Mouse (Mus musculus): ENCODE results near the gene Mei1. TPM values are rescaled to one million over a fixed set of nuclear protein-coding genes. Genes with fewer than 3 reads are reported as not detected.
A peak's percentile ranks its signal among the peaks of the same experiment; 100 is the strongest.

Gene Mei1
- polyA plus RNA-seq, 1 experiment from 2014 or later: not detected

DNA sequence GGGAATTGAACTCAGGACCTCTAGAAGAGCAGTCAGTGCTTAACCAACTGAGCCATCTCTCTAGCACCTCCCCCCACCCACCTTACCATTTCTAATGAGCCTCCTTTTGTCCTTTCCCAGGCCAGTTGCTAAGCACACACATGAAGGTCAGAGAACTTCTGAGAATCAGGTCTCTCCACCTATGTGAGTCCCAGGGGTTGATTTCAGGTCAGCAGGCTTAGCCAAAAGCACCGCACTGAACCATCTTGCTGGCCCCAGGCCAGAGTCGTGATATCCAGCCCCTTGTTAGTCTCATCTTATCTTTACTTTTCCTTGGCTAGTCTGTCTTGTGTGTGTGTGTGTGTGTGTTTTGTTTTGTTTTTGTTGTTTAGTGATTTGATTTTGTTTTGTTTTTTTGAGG lies 75.6 kb downstream of the Mei1 start:
- Histone ChIP-seq H3K36me3 (peaks cover 4% of the 10 kb centered on the region; the same call in 1 of the 2 replicates), H3K27ac (replicated peaks) (peak overlapping the region; percentile 99), H3K4me3 (no peak overlapping the region), H3K9ac (replicated peaks) (no peak overlapping the region), H3K9me3 (no peaks in the 10 kb centered on the region), H3K4me1 (peaks cover 46% of the 10 kb centered on the region), H3K4me2 (replicated peaks) (no peak overlapping the region), H3K27me3 (no peaks in the 10 kb centered on the region)
- ATAC-seq (replicated peaks): no peak
- 44% methylated on average over 2 of the region's 2 CpGs for WGBS

DNA sequence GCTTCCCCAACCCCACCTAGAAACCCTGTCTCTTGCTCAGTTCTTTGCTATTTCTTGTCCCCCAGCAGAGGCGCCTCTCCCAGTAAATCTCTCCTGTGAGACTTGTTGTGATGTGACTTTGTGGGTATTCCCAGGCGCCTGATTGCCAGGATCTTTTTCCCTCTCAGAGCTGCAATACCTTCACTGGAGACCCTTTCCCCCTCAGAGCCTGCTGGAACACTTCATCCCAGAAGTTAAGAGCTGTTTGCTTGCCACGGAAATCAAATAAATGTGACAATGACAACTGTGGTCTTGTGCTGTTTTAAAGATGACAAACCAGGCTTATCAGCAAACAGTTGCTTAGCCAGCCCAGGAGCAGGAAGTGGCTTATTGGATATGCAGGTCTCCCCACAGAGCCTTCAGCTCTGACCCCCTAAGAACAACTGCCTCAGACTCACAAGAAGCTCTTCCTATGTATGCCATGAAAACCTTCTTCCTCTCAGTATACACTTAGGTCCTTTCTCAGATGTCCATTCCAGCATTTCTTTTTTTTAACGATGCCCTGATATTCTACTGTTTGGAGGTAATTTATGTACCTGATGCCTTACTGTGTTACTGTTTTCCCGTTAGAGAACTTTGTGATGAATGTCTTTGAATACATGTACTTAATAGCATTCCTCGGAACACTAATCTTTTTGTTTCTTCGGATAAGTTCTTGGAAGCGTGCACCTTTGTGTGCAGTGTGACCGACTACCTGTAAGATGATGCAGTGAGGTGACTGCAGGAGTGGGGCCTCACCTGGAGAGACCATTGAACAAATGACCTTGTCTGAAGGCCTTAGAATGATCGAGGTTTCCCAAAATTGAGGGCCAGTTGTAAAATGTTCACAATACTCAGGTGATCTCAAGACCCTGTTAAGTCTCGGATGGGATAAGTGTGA lies 76.3 kb downstream of the Mei1 start:
- Histone ChIP-seq H3K36me3 (peaks cover 2% of the 10 kb centered on the region; the same call in 1 of the 2 replicates), H3K4me3 (peak overlapping the region; percentile 66), H3K9me3 (no peaks in the 10 kb centered on the region), H3K9ac (replicated peaks) (peak overlapping the region; percentile 36), H3K27me3 (no peaks in the 10 kb centered on the region), H3K4me2 (replicated peaks) (peak overlapping the region; percentile 49), H3K4me1 (peaks cover 53% of the 10 kb centered on the region), H3K27ac (replicated peaks) (peak overlapping the region; percentile 99)
- 7% methylated on average over 11 of the region's 11 CpGs for WGBS
- ATAC-seq (replicated peaks): no peak

DNA sequence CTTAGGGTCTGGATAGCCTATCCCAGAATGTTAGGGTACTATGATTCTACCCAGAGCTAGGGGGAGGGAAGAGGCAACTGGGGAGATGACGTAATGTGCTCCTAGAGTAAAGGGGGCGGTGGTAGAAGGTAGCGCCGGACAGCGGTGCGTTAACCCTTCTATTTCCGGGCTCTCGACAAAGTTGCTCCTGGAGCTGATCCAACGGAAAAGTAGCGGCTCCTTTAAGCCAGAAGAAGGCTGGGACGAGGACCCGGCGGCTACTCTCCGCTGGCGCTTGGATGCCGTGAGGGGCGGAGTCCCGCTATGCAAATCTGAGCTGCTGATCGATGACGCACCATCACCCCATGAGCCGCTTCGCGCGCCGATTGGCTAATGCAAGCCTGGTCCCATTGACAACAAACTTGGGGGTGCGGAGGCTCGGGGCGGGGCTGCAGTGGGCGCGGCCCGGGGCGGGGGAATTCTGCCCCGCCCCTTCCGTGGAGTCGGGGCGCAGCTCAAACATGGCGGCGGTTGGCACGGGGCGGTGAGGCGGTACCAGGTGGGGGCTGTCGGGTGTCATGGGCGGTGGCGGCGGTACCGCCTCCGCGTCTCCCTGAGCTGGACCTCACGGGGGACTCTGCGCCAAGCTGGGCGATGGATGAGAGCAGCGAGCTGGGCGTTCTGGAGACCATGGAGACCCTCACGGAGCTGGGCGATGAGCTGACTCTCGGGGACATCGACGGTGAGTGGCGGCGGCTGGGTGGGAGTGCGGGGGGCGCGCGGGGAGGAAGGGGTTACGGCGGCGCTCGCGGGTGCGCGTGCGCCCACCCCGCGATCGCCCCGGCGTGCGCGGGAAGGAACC lies 77.2 kb downstream of the Mei1 start, which contains the start of gene Srebf2:
Srebf2 (plus strand) TSS at position 412 of the 841 bp plus-strand sequence.
- Histone ChIP-seq H3K4me3 (peak within 1 kb of the TSS; percentile 66), H3K9ac (replicated peaks) (peak within 1 kb of the TSS; percentile 71), H3K36me3 (no peaks in the 10 kb centered on the region), H3K4me1 (peaks cover 60% of the 10 kb centered on the region), H3K27ac (replicated peaks) (peak within 1 kb of the TSS; percentile 99), H3K27me3 (no peaks in the 10 kb centered on the region), H3K4me2 (replicated peaks) (peak within 1 kb of the TSS; percentile 78), H3K9me3 (no peaks in the 10 kb centered on the region)
- WGBS: under 1% methylated on average over 78 of the region's 79 CpGs
- ATAC-seq (replicated peaks): peak; percentile 98

DNA sequence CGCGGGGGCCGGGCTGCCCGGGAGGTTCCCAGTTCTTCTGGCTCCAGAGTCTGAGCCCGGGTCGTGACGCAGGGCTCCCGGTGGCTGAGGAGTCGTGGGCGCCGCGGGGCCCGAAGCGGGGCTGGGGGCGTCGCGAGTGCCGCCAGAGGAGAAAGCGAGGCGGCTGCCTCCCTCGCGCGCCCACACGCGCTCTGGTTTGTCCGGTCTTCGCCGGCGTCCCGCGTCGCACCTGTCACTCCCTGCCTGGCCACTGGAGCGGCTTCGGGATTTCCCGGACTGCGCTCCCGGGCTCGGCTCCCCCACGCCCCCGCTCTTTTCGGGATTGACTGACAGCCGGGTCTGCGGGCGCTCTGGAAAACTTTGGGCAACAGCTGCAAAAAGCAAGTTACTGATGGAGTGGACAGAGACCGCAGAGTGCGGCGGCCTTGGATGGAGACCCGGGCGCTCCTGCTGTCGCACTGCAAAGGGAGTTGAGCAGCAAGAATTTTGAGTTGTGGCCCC lies 77.9 kb downstream of the Mei1 start:
- Histone ChIP-seq H3K4me3 (peak overlapping the region; percentile 66), H3K4me2 (replicated peaks) (peak overlapping the region; percentile 78), H3K27ac (replicated peaks) (peak overlapping the region; percentile 99), H3K9me3 (no peaks in the 10 kb centered on the region), H3K9ac (replicated peaks) (peak overlapping the region; percentile 71), H3K27me3 (no peaks in the 10 kb centered on the region), H3K36me3 (no peaks in the 10 kb centered on the region), H3K4me1 (peaks cover 67% of the 10 kb centered on the region)
- whole genome bisulfite sequencing: under 1% methylated on average over 45 of the region's 50 CpGs
- no peak for ATAC-seq (replicated peaks)

DNA sequence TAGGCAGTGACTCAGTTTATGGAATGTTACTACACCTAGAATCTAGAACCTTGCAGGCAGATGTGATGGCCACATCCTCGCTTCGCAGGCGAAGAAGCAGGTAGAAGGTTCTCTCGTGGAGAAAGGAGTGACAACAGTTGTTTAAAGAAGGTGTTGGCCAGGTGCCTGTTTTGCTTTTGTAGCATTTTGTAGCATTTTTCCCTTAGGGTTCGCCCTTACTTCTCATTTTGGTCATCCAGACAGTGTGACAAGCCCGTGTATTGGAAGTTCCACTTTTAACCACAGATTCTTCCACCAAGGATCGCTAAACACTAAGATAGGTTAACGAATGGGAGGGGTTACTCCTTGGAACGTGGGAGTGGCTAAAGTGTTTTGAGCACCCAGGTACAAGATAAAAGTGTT lies 78.7 kb downstream of the Mei1 start:
- no peak for ATAC-seq (replicated peaks)
- H3K4me2 ChIP-seq (replicated peaks): peak overlapping the region; percentile 78
- H3K9ac ChIP-seq (replicated peaks): peak overlapping the region; percentile 71
- H3K4me3 ChIP-seq: peak overlapping the region; percentile 66
- peaks cover 70% of the 10 kb centered on the region for H3K4me1 ChIP-seq
- H3K36me3 ChIP-seq: no peaks in the 10 kb centered on the region
- no peaks in the 10 kb centered on the region for H3K27me3 ChIP-seq
- H3K27ac ChIP-seq (replicated peaks): peak overlapping the region; percentile 99
- H3K9me3 ChIP-seq: no peaks in the 10 kb centered on the region
- 10% methylated on average over 9 of the region's 9 CpGs for WGBS

- no peak overlapping the region for H3K9ac ChIP-seq (replicated peaks)
- H3K27me3 ChIP-seq: no peaks in the 10 kb centered on the region
- no peak for ATAC-seq (replicated peaks)
- no peak overlapping the region for H3K4me2 ChIP-seq (replicated peaks)
- no peaks in the 10 kb centered on the region for H3K36me3 ChIP-seq
- no peak overlapping the region for H3K27ac ChIP-seq (replicated peaks)
- H3K9me3 ChIP-seq: no peaks in the 10 kb centered on the region
- H3K4me3 ChIP-seq: no peak overlapping the region
- H3K4me1 ChIP-seq: peaks cover 63% of the 10 kb centered on the region
These were observed 80.2 kb downstream of the Mei1 start for GRCm38 (mm10) chr15:82150042-82150441.

GRCm38 (mm10) chr15:82151176-82151575 lies 81.4 kb downstream of the Mei1 start:
- Histone ChIP-seq H3K9ac (replicated peaks) (no peak overlapping the region), H3K27ac (replicated peaks) (no peak overlapping the region), H3K4me3 (no peak overlapping the region), H3K4me1 (peaks cover 54% of the 10 kb centered on the region), H3K27me3 (no peaks in the 10 kb centered on the region), H3K36me3 (no peaks in the 10 kb centered on the region), H3K9me3 (no peaks in the 10 kb centered on the region), H3K4me2 (replicated peaks) (no peak overlapping the region)
- 96% methylated on average over 4 of the region's 4 CpGs for WGBS
- ATAC-seq (replicated peaks): no peak

- Histone ChIP-seq H3K9me3 (no peaks in the 10 kb centered on the region), H3K36me3 (no peaks in the 10 kb centered on the region), H3K27me3 (no peaks in the 10 kb centered on the region), H3K4me3 (no peak overlapping the region), H3K4me1 (peaks cover 49% of the 10 kb centered on the region), H3K27ac (replicated peaks) (no peak overlapping the region), H3K4me2 (replicated peaks) (no peak overlapping the region), H3K9ac (replicated peaks) (no peak overlapping the region)
- 87% methylated on average over 12 of the region's 12 CpGs for WGBS
- no peak for ATAC-seq (replicated peaks)
These were observed 82.2 kb downstream of the Mei1 start for GRCm38 (mm10) chr15:82152022-82152421.

GRCm38 (mm10) chr15:82152435-82152834 lies 82.6 kb downstream of the Mei1 start:
- peaks cover 49% of the 10 kb centered on the region for H3K4me1 ChIP-seq
- H3K9ac ChIP-seq (replicated peaks): no peak overlapping the region
- no peak overlapping the region for H3K27ac ChIP-seq (replicated peaks)
- no peak for ATAC-seq (replicated peaks)
- no peak overlapping the region for H3K4me2 ChIP-seq (replicated peaks)
- no peaks in the 10 kb centered on the region for H3K9me3 ChIP-seq
- H3K36me3 ChIP-seq: no peaks in the 10 kb centered on the region
- WGBS: 89% methylated on average over 7 of the region's 7 CpGs
- H3K27me3 ChIP-seq: no peaks in the 10 kb centered on the region
- no peak overlapping the region for H3K4me3 ChIP-seq

- Histone ChIP-seq H3K9me3 (no peaks in the 10 kb centered on the region), H3K36me3 (no peaks in the 10 kb centered on the region), H3K4me3 (no peak overlapping the region), H3K4me1 (peaks cover 35% of the 10 kb centered on the region), H3K27ac (replicated peaks) (no peak overlapping the region), H3K27me3 (no peaks in the 10 kb centered on the region), H3K9ac (replicated peaks) (no peak overlapping the region), H3K4me2 (replicated peaks) (no peak overlapping the region)
- ATAC-seq (replicated peaks): no peak
- WGBS: 92% methylated on average over 6 of the region's 6 CpGs
These were observed 86.5 kb downstream of the Mei1 start for GRCm38 (mm10) chr15:82156298-82156697.

- H3K9me3 ChIP-seq: no peaks in the 10 kb centered on the region
- H3K4me2 ChIP-seq (replicated peaks): no peak overlapping the region
- ATAC-seq (replicated peaks): no peak
- no peak overlapping the region for H3K4me3 ChIP-seq
- 86% methylated on average over 10 of the region's 10 CpGs for WGBS
- H3K27me3 ChIP-seq: no peaks in the 10 kb centered on the region
- no peak overlapping the region for H3K9ac ChIP-seq (replicated peaks)
- no peaks in the 10 kb centered on the region for H3K36me3 ChIP-seq
- H3K4me1 ChIP-seq: peaks cover 31% of the 10 kb centered on the region
- no peak overlapping the region for H3K27ac ChIP-seq (replicated peaks)
These were observed 87.1 kb downstream of the Mei1 start for GRCm38 (mm10) chr15:82156902-82157301.
